Mouse (Mus musculus) testis, adult 2 months (tissue): ENCODE measurements around the gene 0610010K14Rik.

Experiments
- CTCF ChIP-seq: fragments of 200-500 bp; IDR thresholded peaks from 2 replicates; pipeline ENCODE4 v1.5.1; 2012; ENCODE audit warnings: low read depth, mild to moderate bottlenecking, inconsistent platforms, low read length, moderate library complexity; ENCODE audit not compliant: control insufficient read depth, insufficient read depth, insufficient replicate concordance
- POLR2A ChIP-seq: fragments of 200-500 bp; IDR thresholded peaks from 2 replicates; pipeline ENCODE4 v1.6.1; 2012; ENCODE audit warnings: low read depth, mild to moderate bottlenecking, inconsistent platforms, low read length, moderate library complexity; ENCODE audit not compliant: control insufficient read depth

DNA sequence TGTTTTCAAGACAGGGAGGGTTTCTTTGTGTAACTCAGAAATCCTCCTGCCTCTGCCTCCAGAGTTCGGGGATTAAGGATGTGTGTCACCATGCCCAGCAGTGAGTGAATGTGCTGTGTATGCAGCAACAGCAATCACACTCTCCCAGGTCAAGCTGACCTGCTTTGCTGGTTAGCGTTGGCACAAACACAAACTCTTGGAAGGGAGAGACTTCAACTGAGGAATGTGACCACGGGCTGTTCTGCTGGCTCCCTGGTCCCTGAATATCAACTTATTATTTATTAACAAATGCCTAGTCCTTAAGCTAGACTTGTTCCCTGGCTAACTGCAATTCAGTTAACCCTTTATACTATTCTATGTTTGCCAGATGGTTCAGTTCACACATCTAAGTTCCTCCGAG lies 46.0 kb upstream of the 0610010K14Rik start:
- TF ChIP-seq POLR2A (no peak), CTCF (no peak)
